In genomic region chr8:104999183-104999582, GRCm38 (mm10) we compare ENCODE assay signal across 29 mouse cellular contexts. TPM values are rescaled to one million over a fixed set of nuclear protein-coding genes. Genes with fewer than 3 reads are reported as not detected.
A peak's percentile ranks its signal among the peaks of the same experiment; 100 is the strongest.
DNase-seq lines count a peak whose midpoint lies in the region; ATAC-seq and TF ChIP-seq lines count a peak whose summit lies in the region.
"Had no signal": no experiment of that assay in that cellular context is flagged by ENCODE, and none has a peak within 500 bp of the region (broad histone marks: within the 10 kb centered on the region; RNA-seq: fewer than 3 reads in every experiment).

No protein-coding gene starts in this region.

- no peaks in the 10 kb centered on the region for H3K27me3 ChIP-seq in kidney, embryonic 14.5 days (ENCODE audit: control insufficient read depth, insufficient read depth, low read length)
- H3K27me3 ChIP-seq in intestine, embryonic 15.5 days (replicated peaks) = no peaks in the 10 kb centered on the region
- no peaks in the 10 kb centered on the region for H3K27me3 ChIP-seq in intestine, postnatal 0 days (replicated peaks; ENCODE audit: control insufficient read depth, insufficient read depth, low read length)
- no peaks in the 10 kb centered on the region for H3K27me3 ChIP-seq in midbrain, embryonic 14.5 days (ENCODE audit: control insufficient read depth, insufficient read depth, low read length)
- H3K27me3 ChIP-seq: CH12.LX; embryonic facial prominence, embryonic 12.5 days; forebrain, embryonic 13.5 days had no signal

- peak; percentile 40 for DNase-seq in heart, adult 11 months
- DNase-seq in heart, adult 18-20 months = no peak
- peak; percentile 35 for DNase-seq in kidney, adult 9 months
- no peak for DNase-seq in left cerebral cortex, adult 2 months (ENCODE audit: extremely low spot score in 1 of 2, low spot score in 2 of 2)
- no peak for DNase-seq in midbrain, embryonic 14.5 days
- DNase-seq: adrenal gland, adult 8-10 months; adrenal gland, postnatal 14 days; adrenal gland, postnatal 36 days; B cell, adult 2 months; cerebellum, adult 11-12 months; cerebellum, adult 2 months; cerebellum, adult 9-10 months; cerebellum, postnatal 10 days; cerebellum, postnatal 25 days had no signal

- intact Hi-C loops in left cerebral cortex, adult 2 months (cut with DNase I) = no loop called here

- H3K27ac ChIP-seq in kidney, embryonic 14.5 days (ENCODE audit: low read depth, low read length) = no peak overlapping the region
- H3K27ac ChIP-seq in intestine, embryonic 15.5 days = 0 out of 2 replicates have a peak overlapping the region, but pooled peaks have one; percentile 17
- H3K27ac ChIP-seq in intestine, postnatal 0 days (ENCODE audit: low read depth, low read length) = no peak overlapping the region
- no peak overlapping the region for H3K27ac ChIP-seq in left cerebral cortex, adult 2 months
- H3K27ac ChIP-seq in midbrain, embryonic 14.5 days (replicated peaks; ENCODE audit: low read depth, low read length) = no peak overlapping the region
- H3K27ac ChIP-seq: embryonic facial prominence, embryonic 10.5 days; embryonic facial prominence, embryonic 12.5 days; forebrain, embryonic 13.5 days had no signal

- no peak overlapping the region for H3K4me2 ChIP-seq in kidney, embryonic 14.5 days (replicated peaks; ENCODE audit: low read depth, low read length)
- H3K4me2 ChIP-seq in intestine, embryonic 15.5 days (replicated peaks) = no peak overlapping the region
- no peak overlapping the region for H3K4me2 ChIP-seq in intestine, postnatal 0 days (replicated peaks; ENCODE audit: low read depth)
- H3K4me2 ChIP-seq in midbrain, embryonic 14.5 days (ENCODE audit: low read length) = no peak overlapping the region
- H3K4me2 ChIP-seq: embryonic facial prominence, embryonic 12.5 days; forebrain, embryonic 13.5 days had no signal

- H3K9ac ChIP-seq in kidney, embryonic 14.5 days (ENCODE audit: low read depth, low read length) = no peak overlapping the region
- H3K9ac ChIP-seq in intestine, embryonic 15.5 days = no peak overlapping the region
- H3K9ac ChIP-seq in intestine, postnatal 0 days (ENCODE audit: low read depth, low read length) = no peak overlapping the region
- H3K9ac ChIP-seq in midbrain, embryonic 14.5 days (replicated peaks; ENCODE audit: low read length) = no peak overlapping the region
- H3K9ac ChIP-seq: embryonic facial prominence, embryonic 12.5 days; forebrain, embryonic 13.5 days had no signal

- H3K9me3 ChIP-seq in kidney, embryonic 14.5 days (ENCODE audit: control insufficient read depth, low read length) = no peaks in the 10 kb centered on the region
- H3K9me3 ChIP-seq in intestine, embryonic 15.5 days = no peaks in the 10 kb centered on the region
- H3K9me3 ChIP-seq in intestine, postnatal 0 days (ENCODE audit: control insufficient read depth) = no peaks in the 10 kb centered on the region
- H3K9me3 ChIP-seq in midbrain, embryonic 14.5 days (ENCODE audit: control insufficient read depth, low read length) = no peaks in the 10 kb centered on the region
- H3K9me3 ChIP-seq: embryonic facial prominence, embryonic 10.5 days; embryonic facial prominence, embryonic 12.5 days; forebrain, embryonic 13.5 days; G1E had no signal

- 84% methylated on average over 6 of the region's 6 CpGs for WGBS in kidney, embryonic 14.5 days
- WGBS in intestine, embryonic 15.5 days = 70% methylated on average over 6 of the region's 6 CpGs
- WGBS in intestine, postnatal 0 days = 51% methylated on average over 6 of the region's 6 CpGs
- 87% methylated on average over 6 of the region's 6 CpGs for WGBS in midbrain, embryonic 14.5 days

- no peak for ATAC-seq in kidney, embryonic 14.5 days (ENCODE audit: low FRiP score, low TSS enrichment)
- ATAC-seq in intestine, embryonic 15.5 days = peak; percentile 66; the same call in 1 of the 2 replicates
- peak; percentile 48; the same call in 1 of the 2 replicates for ATAC-seq in intestine, postnatal 0 days
- ATAC-seq in midbrain, embryonic 14.5 days (ENCODE audit: low FRiP score, low TSS enrichment) = no peak
- ATAC-seq: activated CD4-positive, CD25-positive, alpha-beta regulatory T cell, adult 4 months; CD4-positive, CD25-positive, alpha-beta regulatory T cell, adult 4 months; forebrain, embryonic 13.5 days; Patski had no signal

- H3K36me3 ChIP-seq in kidney, embryonic 14.5 days (ENCODE audit: control insufficient read depth, insufficient read depth, low read length) = no peaks in the 10 kb centered on the region
- no peaks in the 10 kb centered on the region for H3K36me3 ChIP-seq in intestine, embryonic 15.5 days
- H3K36me3 ChIP-seq in intestine, postnatal 0 days (ENCODE audit: control insufficient read depth, insufficient read depth) = no peaks in the 10 kb centered on the region
- no peaks in the 10 kb centered on the region for H3K36me3 ChIP-seq in midbrain, embryonic 14.5 days (ENCODE audit: control insufficient read depth, insufficient read depth, low read length)
- H3K36me3 ChIP-seq: embryonic facial prominence, embryonic 10.5 days; embryonic facial prominence, embryonic 12.5 days; G1E had no signal

- H3K4me1 ChIP-seq in kidney, embryonic 14.5 days (ENCODE audit: control insufficient read depth, insufficient read depth, low read length) = no peaks in the 10 kb centered on the region
- 0 out of 2 replicates have a peak, but pooled peaks cover 2% of the 10 kb centered on the region for H3K4me1 ChIP-seq in intestine, embryonic 15.5 days (replicated peaks)
- peaks cover 6% of the 10 kb centered on the region; the same call in 1 of the 2 replicates for H3K4me1 ChIP-seq in intestine, postnatal 0 days (replicated peaks; ENCODE audit: control insufficient read depth, insufficient read depth, low read length)
- no peaks in the 10 kb centered on the region for H3K4me1 ChIP-seq in midbrain, embryonic 14.5 days (ENCODE audit: control insufficient read depth, insufficient read depth, low read length)
- H3K4me1 ChIP-seq: embryonic facial prominence, embryonic 10.5 days; embryonic facial prominence, embryonic 12.5 days; forebrain, embryonic 13.5 days had no signal

- no peak overlapping the region for H3K4me3 ChIP-seq in kidney, embryonic 14.5 days (ENCODE audit: low read length)
- no peak overlapping the region for H3K4me3 ChIP-seq in intestine, embryonic 15.5 days (replicated peaks)
- H3K4me3 ChIP-seq in intestine, postnatal 0 days (ENCODE audit: low read depth, low read length) = no peak overlapping the region
- H3K4me3 ChIP-seq in left cerebral cortex, adult 2 months = no peak overlapping the region
- H3K4me3 ChIP-seq in midbrain, embryonic 14.5 days (replicated peaks; ENCODE audit: low read depth, low read length) = no peak overlapping the region
- H3K4me3 ChIP-seq: embryonic facial prominence, embryonic 10.5 days; embryonic facial prominence, embryonic 12.5 days; forebrain, embryonic 13.5 days had no signal

- no peak for TF ChIP-seq CTCF in intestine, postnatal 0 days (IDR thresholded peaks at IDR 0.05; ENCODE audit: low read depth)
- TF ChIP-seq CTCF in left cerebral cortex, adult 2 months (IDR thresholded peaks at IDR 0.05) = no peak

RNA-seq across cellular contexts. Expression of gene Ces2h, which starts 1.5 kb away (rescaled TPM):
- total RNA-seq in heart, adult 18-20 months (2021) = not detected
- not detected in 2 replicates for polyA plus RNA-seq in kidney, embryonic 14.5 days (2014; fragmentation: Nextera tagmentation; extraction: Ambion mirVana)
- polyA plus RNA-seq in intestine, embryonic 15.5 days (2015; fragmentation: Nextera tagmentation; extraction: Ambion mirVana) = not detected in 2 replicates
- polyA plus RNA-seq in intestine, postnatal 0 days (2015; fragmentation: Nextera tagmentation; extraction: Ambion mirVana) = not detected in 2 replicates
- total RNA-seq in left cerebral cortex, adult 2 months (2021) = not detected
- polyA plus RNA-seq in midbrain, embryonic 14.5 days (2014; fragmentation: Nextera tagmentation; extraction: Ambion mirVana) = not detected in 2 replicates
- total RNA-seq: adrenal gland, adult 18-20 months; adrenal gland, adult 8-10 months; adrenal gland, postnatal 36 days; CH12.LX; G1E had no signal
- polyA plus RNA-seq: activated CD4-positive, CD25-positive, alpha-beta regulatory T cell, adult 4 months; CD4-positive, CD25-positive, alpha-beta regulatory T cell, adult 4 months; cerebellum, adult 2 months; cortical plate, adult 2 months; embryonic facial prominence, embryonic 10.5 days; embryonic facial prominence, embryonic 12.5 days; embryonic facial prominence, embryonic 14.5 days; forebrain, embryonic 11.5 days; forebrain, embryonic 13.5 days; G1E; Patski had no signal

RNA-seq across cellular contexts. Expression of gene Ces2g, which starts 37.7 kb away (rescaled TPM):
- total RNA-seq in heart, adult 18-20 months (2021) = 1 to 10 TPM; 3.2 to 5.0 TPM
- 0.07 TPM in 1 of 2 replicates, not detected in the other for polyA plus RNA-seq in kidney, embryonic 14.5 days (2014; fragmentation: Nextera tagmentation; extraction: Ambion mirVana)
- polyA plus RNA-seq in intestine, embryonic 15.5 days (2015; fragmentation: Nextera tagmentation; extraction: Ambion mirVana) = 0.54 and 0.82 TPM in 2 replicates
- 1.1 and 1.2 TPM in 2 replicates for polyA plus RNA-seq in intestine, postnatal 0 days (2015; fragmentation: Nextera tagmentation; extraction: Ambion mirVana)
- under 1 TPM in 1 of 2 experiments, not detected in 1; 0.34 TPM for total RNA-seq in left cerebral cortex, adult 2 months (2021)
- not detected in 2 replicates for polyA plus RNA-seq in midbrain, embryonic 14.5 days (2014; fragmentation: Nextera tagmentation; extraction: Ambion mirVana)
- polyA plus RNA-seq: embryonic facial prominence, embryonic 10.5 days; embryonic facial prominence, embryonic 12.5 days; forebrain, embryonic 11.5 days; forebrain, embryonic 13.5 days; Patski had no signal

RNA-seq across cellular contexts. Expression of gene Ces3a, which starts 49.2 kb away (rescaled TPM):
- total RNA-seq in heart, adult 18-20 months (2021) = not detected
- polyA plus RNA-seq in kidney, embryonic 14.5 days (2014; fragmentation: Nextera tagmentation; extraction: Ambion mirVana) = not detected in 2 replicates
- not detected in 2 replicates for polyA plus RNA-seq in intestine, embryonic 15.5 days (2015; fragmentation: Nextera tagmentation; extraction: Ambion mirVana)
- polyA plus RNA-seq in intestine, postnatal 0 days (2015; fragmentation: Nextera tagmentation; extraction: Ambion mirVana) = 0.08 TPM in 1 of 2 replicates, not detected in the other
- not detected for total RNA-seq in left cerebral cortex, adult 2 months (2021)
- polyA plus RNA-seq in midbrain, embryonic 14.5 days (2014; fragmentation: Nextera tagmentation; extraction: Ambion mirVana) = not detected in 2 replicates
- total RNA-seq: CH12.LX, G1E had no signal
- polyA plus RNA-seq: activated CD4-positive, CD25-positive, alpha-beta regulatory T cell, adult 4 months; CD4-positive, CD25-positive, alpha-beta regulatory T cell, adult 4 months; cerebellum, adult 2 months; cortical plate, adult 2 months; embryonic facial prominence, embryonic 10.5 days; embryonic facial prominence, embryonic 12.5 days; embryonic facial prominence, embryonic 14.5 days; forebrain, embryonic 11.5 days; forebrain, embryonic 13.5 days; G1E; Patski had no signal

RNA-seq across cellular contexts. Expression of gene Ces2f, which starts 52.0 kb away (rescaled TPM):
- not detected for total RNA-seq in heart, adult 18-20 months (2021)
- 0.07 TPM in 1 of 2 replicates, not detected in the other for polyA plus RNA-seq in kidney, embryonic 14.5 days (2014; fragmentation: Nextera tagmentation; extraction: Ambion mirVana)
- not detected in 2 replicates for polyA plus RNA-seq in intestine, embryonic 15.5 days (2015; fragmentation: Nextera tagmentation; extraction: Ambion mirVana)
- polyA plus RNA-seq in intestine, postnatal 0 days (2015; fragmentation: Nextera tagmentation; extraction: Ambion mirVana) = not detected in 2 replicates
- not detected for total RNA-seq in left cerebral cortex, adult 2 months (2021)
- not detected in 2 replicates for polyA plus RNA-seq in midbrain, embryonic 14.5 days (2014; fragmentation: Nextera tagmentation; extraction: Ambion mirVana)
- total RNA-seq: adrenal gland, adult 18-20 months; adrenal gland, adult 8-10 months; adrenal gland, postnatal 14 days; adrenal gland, postnatal 36 days had no signal
- polyA plus RNA-seq: activated CD4-positive, CD25-positive, alpha-beta regulatory T cell, adult 4 months; CD4-positive, CD25-positive, alpha-beta regulatory T cell, adult 4 months; cerebellum, adult 2 months; cortical plate, adult 2 months; embryonic facial prominence, embryonic 10.5 days; embryonic facial prominence, embryonic 12.5 days; forebrain, embryonic 11.5 days; forebrain, embryonic 13.5 days; G1E; Patski had no signal

Comparison
In these comparisons a context has a peak if more than half of its experiments do, and no peak if none do; other contexts are left out.
1. DNase-seq: peak in heart, adult 11 months (single experiment) and kidney, adult 9 months (single experiment); none in heart, adult 18-20 months (0 of 2), left cerebral cortex, adult 2 months (0 of 2) and midbrain, embryonic 14.5 days (single experiment).
2. ATAC-seq: peak in intestine, embryonic 15.5 days (single experiment) and intestine, postnatal 0 days (single experiment); none in kidney, embryonic 14.5 days (single experiment) and midbrain, embryonic 14.5 days (single experiment).